ENCODE assay signal across 13 mouse cellular contexts in the genomic region with DNA sequence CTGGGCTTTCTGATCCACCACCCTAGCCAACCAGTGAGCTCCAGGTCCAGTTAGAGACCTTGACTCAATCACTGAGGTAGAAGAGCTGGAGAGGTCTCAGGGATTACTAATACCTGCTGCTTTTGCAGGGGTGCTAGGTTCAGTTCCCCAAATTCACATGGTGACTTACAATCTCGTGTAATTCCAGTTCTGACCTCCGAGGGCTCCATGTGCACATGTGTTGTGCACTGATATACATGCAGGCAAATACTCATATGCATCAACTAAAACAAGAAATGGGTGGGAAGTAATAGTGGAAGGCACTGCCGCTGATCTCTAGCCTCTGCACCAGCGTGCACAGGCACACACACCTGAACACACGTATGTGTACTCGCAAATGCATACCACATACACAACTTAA. TPM values are rescaled to one million over a fixed set of nuclear protein-coding genes. Genes with fewer than 3 reads are reported as not detected.
DNase-seq lines count a peak whose midpoint lies in the region; ATAC-seq and TF ChIP-seq lines count a peak whose summit lies in the region.
"Had no signal": no experiment of that assay in that cellular context is flagged by ENCODE, and none has a peak within 500 bp of the region (broad histone marks: within the 10 kb centered on the region; RNA-seq: fewer than 3 reads in every experiment).

No protein-coding gene starts in this region.

- no peak for TF ChIP-seq EP300 in MEL (IDR thresholded peaks at IDR 0.05; ENCODE audit: low read depth in 1 of 2, low read length in 2 of 2)

- no peak overlapping the region for H3K4me3 ChIP-seq in MEL (ENCODE audit: control insufficient read depth in 1 of 2, insufficient read depth in 1 of 2, low read depth in 2 of 2, low read length in 2 of 2)
- H3K4me3 ChIP-seq: hindbrain, embryonic 15.5 days had no signal

- no peaks in the 10 kb centered on the region for H3K79me2 ChIP-seq in MEL (ENCODE audit: control insufficient read depth, insufficient read depth, low read length, poor library complexity)

- no peak overlapping the region for H3K27ac ChIP-seq in MEL (ENCODE audit: control insufficient read depth, low read depth, low read length)
- H3K27ac ChIP-seq: hindbrain, embryonic 15.5 days; liver, embryonic 14.5 days had no signal

- peak; percentile 25 for TF ChIP-seq RAD21 in MEL (IDR thresholded peaks at IDR 0.05; ENCODE audit: low read depth, low read length)

- DNase-seq in cerebellum, postnatal 36 days, result peak; percentile 31 to 37
- no peak for DNase-seq in cerebellum, postnatal 4 days (ENCODE audit: low spot score in 2 of 2)
- DNase-seq in left cerebral cortex, postnatal 4 days, result peak; percentile 13
- no peak for DNase-seq in left cerebral cortex, postnatal 25 days (ENCODE audit: low spot score in 2 of 2)
- peak; percentile 36 for DNase-seq in MEL (ENCODE audit: low read depth, low spot score)
- DNase-seq in retina, embryonic 14.5 days (ENCODE audit: low spot score), result peak; percentile 27
- DNase-seq in heart, postnatal 4 days, result no peak
- DNase-seq: layer of hippocampus, adult 9-11 months; right cerebral cortex, adult 18-20 months had no signal

- intact Hi-C loops in left cerebral cortex, postnatal 4 days (cut with DNase I), result no loop called here
- intact Hi-C loops in left cerebral cortex, postnatal 25 days (cut with DNase I), result no loop called here

- H3K27me3 ChIP-seq in MEL (ENCODE audit: control insufficient read depth in 1 of 2, insufficient read depth in 2 of 2, low read length in 2 of 2), result no peaks in the 10 kb centered on the region; a peak in 2 of 4 replicates
- H3K27me3 ChIP-seq: hindbrain, embryonic 15.5 days had no signal

- no peak for TF ChIP-seq POLR2A in MEL (IDR thresholded peaks at IDR 0.05; ENCODE audit: control insufficient read depth in 1 of 2, insufficient read depth in 1 of 2, low read depth in 1 of 2, low read length in 2 of 2, poor library complexity in 1 of 2)

- TF ChIP-seq CTCF in MEL (IDR thresholded peaks at IDR 0.05 in 2 of 3, conservative IDR thresholded peaks at IDR 0.05 in 1 of 3; ENCODE audit: control insufficient read depth in 1 of 3, insufficient read depth in 1 of 3, low read depth in 2 of 3, low read length in 3 of 3, poor library complexity in 1 of 3, severe bottlenecking in 1 of 3), result peak in 1 of 3 experiments; percentile 22; a peak in 2 of 6 replicates

- ATAC-seq in inflammation-experienced regulatory T-cells, adult 6 months, result no peak

- no peaks in the 10 kb centered on the region; a peak in 1 of 4 replicates for H3K4me1 ChIP-seq in MEL (ENCODE audit: control insufficient read depth in 1 of 2, insufficient read depth in 2 of 2, low read length in 2 of 2)
- H3K4me1 ChIP-seq: hindbrain, embryonic 15.5 days had no signal

- H3K9me3 ChIP-seq in MEL (replicated peaks; ENCODE audit: insufficient read depth, low read length), result no peaks in the 10 kb centered on the region
- H3K9me3 ChIP-seq: hindbrain, embryonic 15.5 days had no signal

- no peaks in the 10 kb centered on the region for H3K36me3 ChIP-seq in MEL (ENCODE audit: control insufficient read depth in 1 of 2, insufficient read depth in 2 of 2, low read length in 2 of 2)
- H3K36me3 ChIP-seq: hindbrain, embryonic 15.5 days had no signal

- H3K9ac ChIP-seq in MEL (ENCODE audit: control insufficient read depth, low read depth, low read length, poor library complexity, severe bottlenecking), result no peak overlapping the region
- H3K9ac ChIP-seq: hindbrain, embryonic 15.5 days; liver, embryonic 14.5 days had no signal

TF ChIP-seq in MEL, 35 proteins besides CTCF, POLR2A, EP300 and RAD21:
- TF ChIP-seq SMC3 (IDR thresholded peaks at IDR 0.05; ENCODE audit: low read depth, low read length) (peak; percentile 5; the same call in 1 of the 2 replicates), BHLHE40 (IDR thresholded peaks at IDR 0.05; ENCODE audit: borderline replicate concordance, low read depth, low read length) (no peak), ZKSCAN1 (IDR thresholded peaks at IDR 0.05; ENCODE audit: low read depth, low read length) (no peak)
TF ChIP-seq in MEL: peak in this region for 1.

RNA-seq across cellular contexts. Expression of a gene that starts 40.4 kb away (rescaled TPM):
- under 1 TPM; 0.81 to 0.88 TPM for total RNA-seq in left cerebral cortex, postnatal 4 days (2021)
- total RNA-seq in left cerebral cortex, postnatal 25 days (2021), result under 1 TPM in 1 of 2 experiments, not detected in 1; 0.21 TPM
- total RNA-seq in MEL (2012; rRNA removed), result 8.0 and 11.2 TPM in 2 replicates
- polyA plus RNA-seq in MEL (2012; ENCODE audit: insufficient read depth in 1 of 2, insufficient read length in 2 of 2, low read depth in 1 of 2, low replicate concordance in 2 of 2, missing spikeins in 1 of 2), result 10 to 100 TPM in 1 of 2 experiments, not detected in 1; 17.7 TPM
- under 1 TPM in 2 of 3 experiments, not detected in 1; 0.35 to 0.45 TPM for polyA plus RNA-seq in inflammation-experienced regulatory T-cells, adult 6 months (2017; shearing (Covaris generic))
- under 1 TPM; 0.45 to 0.54 TPM for total RNA-seq in heart, postnatal 4 days (2021)
- total RNA-seq: monocyte, adult 5-6 weeks had no signal

Comparison
In these comparisons a context has a peak if more than half of its experiments do, and no peak if none do; other contexts are left out.
1. DNase-seq: peak in cerebellum, postnatal 36 days (2 of 2), left cerebral cortex, postnatal 4 days (single experiment), MEL (single experiment) and retina, embryonic 14.5 days (single experiment); none in cerebellum, postnatal 4 days (0 of 2), left cerebral cortex, postnatal 25 days (0 of 2) and heart, postnatal 4 days (single experiment).